Mouse (Mus musculus): ENCODE measurements around the gene 4933407L21Rik.

- no peak for TF ChIP-seq CTCF (IDR thresholded peaks at IDR 0.05; ENCODE audit: extremely low read depth, insufficient read depth, insufficient read length, insufficient replicate concordance)
- TF ChIP-seq POLR2A (IDR thresholded peaks at IDR 0.05; ENCODE audit: low read depth, low read length): no peak
Measured at GRCm38 (mm10) chr1:85977709-85978108, 49.4 kb downstream of the 4933407L21Rik start.
